Mouse (Mus musculus): Measurements from ENCODE around the gene 9030624G23Rik.
"Not testable (repeated sequence)": the region's sequence is repeated elsewhere in the genome, so short reads cannot be mapped to it uniquely, and the experiment has no call there.

9030624G23Rik gene

DNA sequence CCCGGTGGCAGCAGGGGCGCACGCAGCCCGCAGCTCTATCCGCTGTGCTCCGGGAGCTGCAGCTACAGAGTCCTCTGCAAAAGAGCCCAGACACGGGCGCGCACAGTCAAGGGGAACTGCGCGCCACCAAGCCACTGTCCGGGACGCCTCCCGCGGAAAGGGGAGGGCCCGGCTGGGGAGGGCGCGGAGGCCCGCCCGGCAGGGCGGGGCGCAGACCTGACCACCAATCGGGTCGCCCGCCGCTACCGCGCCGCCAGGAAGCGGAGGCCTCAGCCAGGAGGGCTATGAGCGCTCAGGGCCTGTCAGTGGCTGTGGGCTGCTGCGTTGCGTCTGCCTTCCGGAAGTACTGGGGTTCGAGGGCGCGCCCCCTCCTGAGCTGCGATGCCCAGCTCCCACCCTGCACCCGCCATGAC lies at the start of gene 9030624G23Rik:
Gene 9030624G23Rik, minus strand, starts transcription at position 139 of the 413 bp plus-strand sequence.
- DNase-seq (ENCODE audit: low spot score) = peak; percentile 34

- DNase-seq (ENCODE audit: low spot score) = not testable (repeated sequence)
Measured at GRCm38 (mm10) chr12:24083096-24083495, 13.9 kb downstream of the 9030624G23Rik start.
